Mouse (Mus musculus) limb, embryonic 11.5 days (tissue): ENCODE data around the gene Wdfy4. TPM values are rescaled to one million over a fixed set of nuclear protein-coding genes. Genes with fewer than 3 reads are reported as not detected.

ENCODE experiments used
- ATAC-seq: fragments of 200-750 bp; cut with Nextera tagmentation; 2 replicates; pipeline ENCODE4 v1.8.0; 2017; ENCODE audit warnings: low read depth; ENCODE audit not compliant: insufficient number of reproducible peaks, low FRiP score, low TSS enrichment
- DNase-seq: peaks from one replicate; pipeline ENCODE4 v3.0.0-alpha.2; 2015; ENCODE audit warnings: low spot score
- H3K27ac ChIP-seq: fragments of 300-500 bp; sonication (generic); replicated peaks from 2 replicates; pipeline ENCODE4 v1.5.1; 2014; ENCODE audit warnings: low read depth, mild to moderate bottlenecking, low read length
- H3K27me3 ChIP-seq: fragments of 300-500 bp; sonication (generic); 2 replicates; pipeline ENCODE4 v1.6.1; 2014; ENCODE audit warnings: mild to moderate bottlenecking, low read length, mixed read lengths; ENCODE audit not compliant: control insufficient read depth, insufficient read depth
- H3K36me3 ChIP-seq: fragments of 300-500 bp; sonication (generic); 2 replicates; pipeline ENCODE4 v1.6.1; 2014; ENCODE audit warnings: mild to moderate bottlenecking, low read length, moderate library complexity, mixed read lengths; ENCODE audit not compliant: control insufficient read depth, insufficient read depth
- H3K4me1 ChIP-seq: fragments of 300-500 bp; sonication (generic); 2 replicates; pipeline ENCODE4 v1.6.1; 2014; ENCODE audit warnings: low read length, mixed read lengths; ENCODE audit not compliant: control insufficient read depth, insufficient read depth
- H3K4me2 ChIP-seq: fragments of 300-500 bp; sonication (generic); 2 replicates; pipeline ENCODE4 v1.6.1; 2014; ENCODE audit warnings: low read depth, mild to moderate bottlenecking, moderate library complexity; ENCODE audit not compliant: severe bottlenecking
- H3K4me3 ChIP-seq: fragments of 300-500 bp; sonication (generic); 2 replicates; pipeline ENCODE4 v1.5.1; 2014; ENCODE audit warnings: low read depth, low read length
- H3K9ac ChIP-seq: fragments of 300-500 bp; sonication (generic); 2 replicates; pipeline ENCODE4 v1.6.1; 2014; ENCODE audit warnings: mild to moderate bottlenecking, low read length
- H3K9me3 ChIP-seq: fragments of 300-500 bp; sonication (generic); 2 replicates; pipeline ENCODE4 v1.6.1; 2016; ENCODE audit warnings: low read length; ENCODE audit not compliant: control insufficient read depth
- WGBS: fragments of 180-500 bp; shearing (Covaris S2); extraction: QIAGEN DNeasy Blood & Tissue Kit; methylation state at CpG from one replicate; pipeline ENCODE4 v1.1.7; 2014; 5-methylcytosine and 5-hydroxymethylcytosine counted together
- polyA plus RNA-seq: library from polyadenylated mRNA; unstranded; fragments of >200 nt; fragmentation: Nextera tagmentation; extraction: Ambion mirVana; gene quantifications from 2 replicates; pipeline ENCODE4 v1.2.1, GENCODE M21; 2014

The Wdfy4 gene
- 0.24 and 0.45 TPM in 2 replicates for polyA plus RNA-seq

- no peak within 1 kb of the TSS for H3K27ac ChIP-seq
- no peak within 1 kb of the TSS for H3K4me3 ChIP-seq
- ATAC-seq (no peak), DNase-seq (no peak)
- H3K9me3 ChIP-seq = no peaks in the 10 kb centered on the region
- no peaks in the 10 kb centered on the region for H3K4me1 ChIP-seq
- WGBS = 84% methylated on average over 11 of the region's 11 CpGs
- no peaks in the 10 kb centered on the region for H3K27me3 ChIP-seq
- H3K4me2 ChIP-seq = no peak within 1 kb of the TSS
- H3K9ac ChIP-seq = no peak within 1 kb of the TSS
- H3K36me3 ChIP-seq = no peaks in the 10 kb centered on the region
These were observed at the start of gene Wdfy4 for GRCm38 (mm10) chr14:33185068-33185800. Gene Wdfy4 (minus strand): TSS chr14:33185508.

- no peaks in the 10 kb centered on the region for H3K9me3 ChIP-seq
- H3K27ac ChIP-seq = no peak overlapping the region
- no peaks in the 10 kb centered on the region for H3K36me3 ChIP-seq
- H3K4me2 ChIP-seq = no peak overlapping the region
- peaks cover 5% of the 10 kb centered on the region; the same call in 1 of the 2 replicates for H3K4me1 ChIP-seq
- H3K4me3 ChIP-seq = no peak overlapping the region
- DNase-seq (no peak), ATAC-seq (no peak)
- no peaks in the 10 kb centered on the region for H3K27me3 ChIP-seq
- H3K9ac ChIP-seq = no peak overlapping the region
- WGBS = 78% methylated on average over 5 of the region's 5 CpGs
These were observed 46.7 kb upstream of the Wdfy4 start for GRCm38 (mm10) chr14:33232048-33232447.

DNA sequence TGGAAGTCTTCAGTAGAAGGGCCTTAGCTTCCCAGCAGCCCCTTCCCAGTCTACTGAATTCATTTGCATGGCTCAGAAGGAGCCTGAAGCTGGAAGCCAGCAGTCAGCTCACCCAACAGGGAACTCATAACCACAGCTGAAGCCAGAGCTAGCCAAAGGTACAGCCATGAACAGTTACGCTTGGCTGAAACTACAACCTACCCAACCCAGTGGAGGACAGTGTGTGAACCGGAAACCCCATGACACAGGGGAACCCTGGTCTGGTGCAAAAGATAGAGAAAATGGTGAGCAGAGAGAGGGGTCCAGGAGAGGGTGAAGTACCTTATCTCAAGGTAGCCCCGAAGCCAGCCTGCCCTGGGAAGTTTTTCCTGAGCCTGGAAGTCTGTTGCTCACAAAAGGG lies 46.0 kb upstream of the Wdfy4 start:
- no peak overlapping the region for H3K4me3 ChIP-seq
- no peak for DNase-seq
- no peak overlapping the region for H3K27ac ChIP-seq
- peaks cover 5% of the 10 kb centered on the region; the same call in 1 of the 2 replicates for H3K4me1 ChIP-seq
- H3K9ac ChIP-seq = no peak overlapping the region
- no peak overlapping the region for H3K4me2 ChIP-seq
- no peak for ATAC-seq
- 93% methylated on average over 3 of the region's 3 CpGs for WGBS
- no peaks in the 10 kb centered on the region for H3K36me3 ChIP-seq
- no peaks in the 10 kb centered on the region for H3K9me3 ChIP-seq
- H3K27me3 ChIP-seq = no peaks in the 10 kb centered on the region

GRCm38 (mm10) chr14:33230672-33231071 lies 45.4 kb upstream of the Wdfy4 start:
- H3K9ac ChIP-seq = no peak overlapping the region
- no peaks in the 10 kb centered on the region for H3K9me3 ChIP-seq
- H3K27ac ChIP-seq = no peak overlapping the region
- ATAC-seq = no peak
- DNase-seq = no peak
- WGBS = 79% methylated on average over 4 of the region's 4 CpGs
- H3K4me2 ChIP-seq = no peak overlapping the region
- H3K27me3 ChIP-seq = no peaks in the 10 kb centered on the region
- H3K4me3 ChIP-seq = no peak overlapping the region
- no peaks in the 10 kb centered on the region for H3K36me3 ChIP-seq
- peaks cover 4% of the 10 kb centered on the region; the same call in 1 of the 2 replicates for H3K4me1 ChIP-seq

- Histone ChIP-seq H3K36me3 (no peaks in the 10 kb centered on the region), H3K27me3 (no peaks in the 10 kb centered on the region), H3K4me1 (no peaks in the 10 kb centered on the region), H3K27ac (no peak overlapping the region), H3K4me3 (no peak overlapping the region), H3K9me3 (no peaks in the 10 kb centered on the region), H3K9ac (no peak overlapping the region), H3K4me2 (no peak overlapping the region)
- WGBS = 93% methylated on average over 4 of the region's 4 CpGs
- ATAC-seq (no peak), DNase-seq (no peak)
These were observed 39.9 kb upstream of the Wdfy4 start for GRCm38 (mm10) chr14:33225235-33225634.

DNA sequence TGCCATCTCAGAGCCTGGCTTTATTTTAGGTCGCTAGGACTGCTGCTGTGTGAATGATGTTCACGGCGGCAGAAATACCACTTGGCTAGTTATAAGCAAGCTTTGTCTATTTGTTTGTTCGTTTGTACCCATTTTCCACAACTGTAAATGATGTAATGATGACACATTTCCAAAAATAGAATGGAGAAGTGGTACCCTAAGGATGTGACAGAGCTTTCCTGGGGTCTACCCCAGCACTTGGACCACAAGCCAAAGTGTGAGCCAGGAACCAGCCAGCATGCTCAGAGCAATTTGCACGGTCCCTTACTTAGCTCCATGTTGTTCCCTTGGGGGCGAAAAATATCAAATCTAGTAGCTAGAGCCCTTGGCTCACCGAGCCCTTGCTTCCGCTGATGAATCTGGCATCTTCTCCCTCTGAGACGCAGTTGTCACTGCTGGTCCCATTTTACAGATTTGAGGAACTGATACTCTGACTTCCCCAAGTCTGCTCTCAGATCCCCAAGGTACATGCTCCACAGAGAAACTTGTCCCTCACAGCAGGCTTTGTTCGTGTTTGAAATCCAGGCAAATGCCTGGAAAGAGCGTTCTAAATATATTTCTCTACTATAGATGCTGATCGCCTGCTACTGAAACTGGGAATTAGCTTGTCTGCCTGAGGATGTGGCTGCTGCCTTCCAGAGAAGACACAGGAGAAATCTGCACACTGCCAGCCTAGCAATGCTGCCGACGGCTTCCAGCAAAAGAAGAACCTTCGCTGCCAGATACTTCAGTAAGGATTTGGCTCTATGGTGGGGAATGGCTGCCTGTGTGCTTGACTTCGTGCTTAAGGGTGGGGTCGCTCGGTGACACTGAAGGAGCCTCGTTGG lies 31.3 kb upstream of the Wdfy4 start:
- no peak for ATAC-seq
- no peak overlapping the region for H3K27ac ChIP-seq
- DNase-seq = peak; percentile 16
- H3K27me3 ChIP-seq = no peaks in the 10 kb centered on the region
- H3K9me3 ChIP-seq = no peaks in the 10 kb centered on the region
- H3K4me1 ChIP-seq = peaks cover 2% of the 10 kb centered on the region; the same call in 1 of the 2 replicates
- no peak overlapping the region for H3K4me2 ChIP-seq
- 84% methylated on average over 19 of the region's 19 CpGs for WGBS
- H3K36me3 ChIP-seq = no peaks in the 10 kb centered on the region
- no peak overlapping the region for H3K4me3 ChIP-seq
- H3K9ac ChIP-seq = no peak overlapping the region

GRCm38 (mm10) chr14:33215163-33215562 lies 29.9 kb upstream of the Wdfy4 start:
- no peak for DNase-seq
- Histone ChIP-seq H3K36me3 (no peaks in the 10 kb centered on the region), H3K9ac (no peak overlapping the region), H3K4me1 (peaks cover 2% of the 10 kb centered on the region; the same call in 1 of the 2 replicates), H3K4me3 (no peak overlapping the region), H3K4me2 (no peak overlapping the region), H3K9me3 (no peaks in the 10 kb centered on the region), H3K27me3 (no peaks in the 10 kb centered on the region), H3K27ac (no peak overlapping the region)
- 47% methylated on average over 1 of the region's 1 CpGs for WGBS
- no peak for ATAC-seq

DNA sequence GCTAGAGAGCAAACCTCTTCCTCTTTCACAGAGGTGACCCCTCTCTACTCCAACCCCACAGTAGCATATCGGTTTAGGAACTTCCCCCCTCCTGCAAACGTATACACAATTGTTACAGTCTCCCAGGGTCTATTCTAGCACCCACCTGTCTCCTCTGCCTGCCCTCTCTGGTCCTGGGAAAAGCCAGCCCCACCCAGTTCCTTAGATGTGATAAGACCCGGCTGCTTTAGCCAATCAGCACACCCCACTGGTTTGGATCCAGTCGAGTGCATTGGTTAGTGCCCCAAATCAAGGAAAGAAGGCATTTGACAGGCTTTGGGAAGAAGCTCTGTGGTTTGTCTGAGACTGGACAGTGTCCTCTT lies 29.4 kb upstream of the Wdfy4 start:
- Histone ChIP-seq H3K4me1 (peaks cover 2% of the 10 kb centered on the region; the same call in 1 of the 2 replicates), H3K27me3 (no peaks in the 10 kb centered on the region), H3K4me3 (no peak overlapping the region), H3K4me2 (no peak overlapping the region), H3K27ac (no peak overlapping the region), H3K9ac (no peak overlapping the region), H3K36me3 (no peaks in the 10 kb centered on the region), H3K9me3 (no peaks in the 10 kb centered on the region)
- ATAC-seq (no peak), DNase-seq (no peak)
- 22% methylated on average over 4 of the region's 4 CpGs for WGBS
